Mouse (Mus musculus) midbrain, embryonic 11.5 days (tissue): ENCODE data around the gene Smad6. TPM values are rescaled to one million over a fixed set of nuclear protein-coding genes. Genes with fewer than 3 reads are reported as not detected.

Experiments used
- ATAC-seq: fragments of 200-750 bp; cut with Nextera tagmentation; 2 replicates; pipeline ENCODE4 v1.8.0; 2017; ENCODE audit warnings: moderate TSS enrichment, moderate library complexity; ENCODE audit not compliant: low FRiP score
- DNase-seq: peaks from one replicate; pipeline ENCODE4 v3.0.0; 2015; ENCODE audit warnings: low spot score; ENCODE audit errors: missing footprints
- H3K27ac ChIP-seq: fragments of 300-500 bp; sonication (generic); 2 replicates; pipeline ENCODE4 v1.5.1; 2014; ENCODE audit warnings: low read depth, low read length
- H3K27me3 ChIP-seq: fragments of 300-500 bp; sonication (generic); 2 replicates; pipeline ENCODE4 v1.6.1; 2014; ENCODE audit warnings: mild to moderate bottlenecking, low read length, moderate library complexity, mixed read lengths; ENCODE audit not compliant: control insufficient read depth, insufficient read depth
- H3K36me3 ChIP-seq: fragments of 300-500 bp; sonication (generic); 2 replicates; pipeline ENCODE4 v1.6.1; 2014; ENCODE audit warnings: mild to moderate bottlenecking, low read length, moderate library complexity, mixed read lengths; ENCODE audit not compliant: control insufficient read depth, insufficient read depth
- H3K4me1 ChIP-seq: fragments of 300-500 bp; sonication (generic); 2 replicates; pipeline ENCODE4 v1.6.1; 2014; ENCODE audit warnings: low read length; ENCODE audit not compliant: control insufficient read depth, insufficient read depth
- H3K4me2 ChIP-seq: fragments of 300-500 bp; sonication (generic); 2 replicates; pipeline ENCODE4 v1.6.1; 2014; ENCODE audit warnings: mild to moderate bottlenecking, moderate library complexity
- H3K4me3 ChIP-seq: fragments of 300-500 bp; sonication (generic); 2 replicates; pipeline ENCODE4 v1.5.1; 2014; ENCODE audit warnings: low read depth, low read length
- H3K9ac ChIP-seq: fragments of 300-500 bp; sonication (generic); 2 replicates; pipeline ENCODE4 v1.6.1; 2014; ENCODE audit warnings: low read length
- H3K9me3 ChIP-seq: fragments of 300-500 bp; sonication (generic); 2 replicates; pipeline ENCODE4 v1.6.1; 2016; ENCODE audit warnings: low read length; ENCODE audit not compliant: control insufficient read depth
- WGBS: fragments of 180-500 bp; shearing (Covaris S2); extraction: QIAGEN DNeasy Blood & Tissue Kit; methylation state at CpG from one replicate; pipeline ENCODE4 v1.1.7; 2014; 5-methylcytosine and 5-hydroxymethylcytosine counted together
- polyA plus RNA-seq: library from polyadenylated mRNA; unstranded; fragments of >200 nt; fragmentation: Nextera tagmentation; extraction: Ambion mirVana; gene quantifications from 2 replicates; pipeline ENCODE4 v1.2.1, GENCODE M21; 2014

Gene Smad6
- polyA plus RNA-seq, 1 experiment from 2014 or later = 4.0 TPM

DNA sequence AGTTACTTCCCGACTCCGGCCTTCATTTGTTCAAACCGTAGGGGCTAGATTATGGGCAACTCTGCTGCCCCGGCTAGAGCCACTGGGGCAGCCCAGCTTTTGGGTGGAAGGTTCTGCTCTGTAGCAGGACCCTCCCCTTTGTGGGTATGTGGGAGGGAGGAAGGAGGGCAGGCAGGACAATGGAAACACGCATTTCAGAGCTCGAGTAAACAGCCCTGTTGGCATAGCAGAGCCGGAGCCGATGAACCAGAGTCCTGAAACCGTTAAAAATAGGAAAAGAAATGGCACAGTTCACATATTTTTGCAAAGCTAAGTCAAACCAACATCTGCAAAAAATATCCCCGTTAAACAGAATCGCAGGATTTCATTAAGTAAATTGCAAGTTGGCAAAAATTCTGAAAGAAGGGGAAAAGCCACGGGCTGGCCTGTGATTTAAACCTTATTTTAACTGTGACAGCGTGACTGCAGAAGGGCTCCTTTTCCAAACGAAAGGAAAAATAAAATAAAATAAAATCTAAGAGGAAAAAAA, 48.1 kb downstream of the Smad6 start:
- H3K9ac ChIP-seq = peak overlapping the region; percentile 16; the same call in 1 of the 2 replicates
- peaks cover 11% of the 10 kb centered on the region for H3K4me1 ChIP-seq
- H3K36me3 ChIP-seq = no peaks in the 10 kb centered on the region
- ATAC-seq (no peak), DNase-seq (no peak)
- no peaks in the 10 kb centered on the region for H3K9me3 ChIP-seq
- H3K4me2 ChIP-seq = no peak overlapping the region
- no peaks in the 10 kb centered on the region for H3K27me3 ChIP-seq
- no peak overlapping the region for H3K4me3 ChIP-seq
- 50% methylated on average over 14 of the region's 14 CpGs for WGBS
- no peak overlapping the region for H3K27ac ChIP-seq

DNA sequence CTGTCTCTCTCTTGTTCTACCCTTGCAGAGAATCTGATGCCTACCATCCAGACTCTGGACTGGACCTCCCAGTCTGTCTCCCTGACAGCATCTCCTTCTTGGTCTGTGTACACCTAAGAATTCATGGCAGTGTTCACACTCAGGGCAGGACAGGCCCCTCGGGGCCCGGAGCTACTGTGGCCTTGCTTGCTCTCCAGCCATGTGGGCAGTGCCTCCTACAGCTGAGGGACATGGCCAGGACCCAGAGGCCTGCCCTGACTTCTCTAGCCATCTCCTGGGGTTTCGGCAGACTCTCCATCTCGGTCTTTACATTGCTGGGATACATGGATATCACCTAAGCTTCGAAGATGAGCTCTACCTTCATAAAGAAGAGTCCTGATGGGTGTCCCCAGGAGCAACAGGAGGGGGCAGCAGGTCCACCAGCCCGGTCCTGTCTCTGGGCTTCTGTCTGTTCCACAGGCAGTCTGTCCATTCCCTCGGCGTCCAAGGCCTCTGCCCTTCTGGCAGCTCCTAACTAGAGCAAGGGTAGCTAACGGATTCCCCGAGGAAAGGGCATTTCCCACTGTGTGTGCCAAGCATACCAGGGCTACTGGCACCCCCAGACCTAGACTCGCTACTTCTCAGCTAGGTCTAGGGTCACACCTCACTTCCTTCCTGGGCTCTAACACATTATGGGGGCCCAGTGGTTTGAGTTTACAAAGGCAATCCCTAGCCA, 49.1 kb downstream of the Smad6 start:
- 93% methylated on average over 11 of the region's 11 CpGs for WGBS
- H3K9me3 ChIP-seq = no peaks in the 10 kb centered on the region
- no peaks in the 10 kb centered on the region for H3K27me3 ChIP-seq
- DNase-seq = no peak
- H3K4me1 ChIP-seq = peaks cover 11% of the 10 kb centered on the region
- no peak overlapping the region for H3K4me2 ChIP-seq
- no peak overlapping the region for H3K27ac ChIP-seq
- no peaks in the 10 kb centered on the region for H3K36me3 ChIP-seq
- H3K4me3 ChIP-seq = no peak overlapping the region
- H3K9ac ChIP-seq = no peak overlapping the region
- no peak for ATAC-seq

DNA sequence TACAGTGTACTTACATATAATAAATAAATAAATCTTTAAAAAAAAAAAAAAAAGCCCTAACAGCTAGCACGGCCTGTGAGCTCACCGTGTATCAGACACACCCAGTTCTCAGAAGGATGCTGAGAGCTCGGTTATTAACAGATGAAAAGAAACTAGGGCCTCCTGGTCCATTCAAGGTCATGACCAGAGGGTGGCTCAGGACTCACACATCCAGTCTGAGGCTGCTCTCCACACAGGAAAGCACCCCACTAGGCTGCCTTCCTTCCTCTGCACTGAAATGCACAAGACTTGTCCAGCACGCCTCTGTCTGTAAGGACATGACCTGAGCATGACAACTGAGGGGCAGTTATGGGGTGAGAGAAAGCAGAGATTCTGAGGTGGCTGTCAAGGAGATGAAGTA, 50.3 kb downstream of the Smad6 start:
- no peak for ATAC-seq
- Histone ChIP-seq H3K4me3 (no peak overlapping the region), H3K4me1 (peaks cover 11% of the 10 kb centered on the region), H3K27me3 (no peaks in the 10 kb centered on the region), H3K4me2 (no peak overlapping the region), H3K27ac (no peak overlapping the region), H3K9me3 (no peaks in the 10 kb centered on the region), H3K9ac (no peak overlapping the region), H3K36me3 (no peaks in the 10 kb centered on the region)
- 75% methylated on average over 4 of the region's 4 CpGs for WGBS
- no peak for DNase-seq

DNA sequence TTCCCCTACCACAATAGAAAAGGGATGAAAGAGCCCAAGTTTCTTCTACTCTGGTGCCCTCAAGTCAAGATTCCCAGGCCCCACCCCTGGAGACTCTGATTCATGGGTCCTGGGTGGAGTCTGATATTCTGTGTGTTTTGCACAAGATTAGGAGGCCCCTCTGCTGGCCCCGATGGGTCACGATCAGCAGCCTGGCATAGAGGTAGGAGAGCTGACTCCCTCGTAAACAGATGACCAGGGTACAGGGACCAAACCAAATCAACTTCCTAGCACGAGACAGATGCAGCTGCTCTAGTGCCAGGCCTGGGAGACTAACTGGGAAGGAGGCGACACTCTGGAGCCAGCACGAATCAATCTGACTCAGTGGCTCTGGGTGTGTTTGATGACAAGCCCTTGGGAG, 51.0 kb downstream of the Smad6 start:
- H3K27ac ChIP-seq = no peak overlapping the region
- no peak overlapping the region for H3K4me2 ChIP-seq
- 81% methylated on average over 6 of the region's 6 CpGs for WGBS
- DNase-seq (no peak), ATAC-seq (no peak)
- no peaks in the 10 kb centered on the region for H3K9me3 ChIP-seq
- no peaks in the 10 kb centered on the region for H3K36me3 ChIP-seq
- H3K4me1 ChIP-seq = peaks cover 6% of the 10 kb centered on the region; the same call in 1 of the 2 replicates
- H3K27me3 ChIP-seq = no peaks in the 10 kb centered on the region
- no peak overlapping the region for H3K4me3 ChIP-seq
- H3K9ac ChIP-seq = no peak overlapping the region

DNA sequence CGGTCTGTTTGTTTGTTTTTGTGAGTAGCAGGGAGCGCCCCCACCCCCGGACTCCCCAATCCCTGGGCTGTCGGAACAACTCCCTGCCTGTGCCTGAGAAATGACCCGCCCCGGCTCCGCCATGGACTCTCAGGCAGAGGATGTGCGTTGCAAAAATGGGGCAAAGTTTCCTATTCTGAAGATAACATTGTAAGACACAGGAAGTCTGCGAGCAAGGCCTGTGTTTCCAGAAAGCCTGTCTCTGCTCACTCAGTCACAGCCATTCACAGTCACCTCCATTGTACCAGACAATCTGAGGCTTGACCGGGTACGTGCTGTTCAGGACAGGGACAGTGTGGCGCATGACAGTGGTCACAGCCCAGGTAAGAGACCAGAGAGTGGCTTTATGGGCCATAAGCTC, 51.5 kb downstream of the Smad6 start:
- Histone ChIP-seq H3K36me3 (no peaks in the 10 kb centered on the region), H3K4me3 (no peak overlapping the region), H3K9ac (no peak overlapping the region), H3K27ac (no peak overlapping the region), H3K4me2 (no peak overlapping the region), H3K4me1 (peaks cover 10% of the 10 kb centered on the region), H3K9me3 (no peaks in the 10 kb centered on the region), H3K27me3 (no peaks in the 10 kb centered on the region)
- no peak for ATAC-seq
- DNase-seq = no peak
- 81% methylated on average over 12 of the region's 12 CpGs for WGBS

DNA sequence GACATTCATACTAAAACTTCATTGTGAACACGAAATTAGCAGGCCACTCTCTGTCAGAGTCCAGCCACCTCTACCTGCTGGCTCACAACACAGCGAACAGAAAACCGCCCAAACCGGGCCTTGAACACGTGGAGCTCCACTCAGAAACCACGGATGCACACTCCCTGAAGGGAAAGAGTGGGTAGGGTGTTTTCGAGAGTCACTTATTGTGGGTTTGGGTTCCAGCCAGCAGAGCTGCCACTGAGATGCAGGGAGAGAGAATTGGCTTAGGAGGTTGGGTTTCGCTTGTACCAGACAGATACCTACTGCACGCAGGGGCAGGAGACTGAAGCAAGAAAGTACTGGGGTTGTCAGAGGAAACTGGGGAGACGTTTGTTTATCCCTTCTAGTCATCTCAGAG, 52.4 kb downstream of the Smad6 start:
- WGBS = 88% methylated on average over 10 of the region's 10 CpGs
- H3K27me3 ChIP-seq = no peaks in the 10 kb centered on the region
- H3K9me3 ChIP-seq = no peaks in the 10 kb centered on the region
- no peak overlapping the region for H3K4me3 ChIP-seq
- peaks cover 9% of the 10 kb centered on the region for H3K4me1 ChIP-seq
- DNase-seq (no peak), ATAC-seq (no peak)
- H3K9ac ChIP-seq = no peak overlapping the region
- H3K36me3 ChIP-seq = no peaks in the 10 kb centered on the region
- no peak overlapping the region for H3K27ac ChIP-seq
- no peak overlapping the region for H3K4me2 ChIP-seq

DNA sequence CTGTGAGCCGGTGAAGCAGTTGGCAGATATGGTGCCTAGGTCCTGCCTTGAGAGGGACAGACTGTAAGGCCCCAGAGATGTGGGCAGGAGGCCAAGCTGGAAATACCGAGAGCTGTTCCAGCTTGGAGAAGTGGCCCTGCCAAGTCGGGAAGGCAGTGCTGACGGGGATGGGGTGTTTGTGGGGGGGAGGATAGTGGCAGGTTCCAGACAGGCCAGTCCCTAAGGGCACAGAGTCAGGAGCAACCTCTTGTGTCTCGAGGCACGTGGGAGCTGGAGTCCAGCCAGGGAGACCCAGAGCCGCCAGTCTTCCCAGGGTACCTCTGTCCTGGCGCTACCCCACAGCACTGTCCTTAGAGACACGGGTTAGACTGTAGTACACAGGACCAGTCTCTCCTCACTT, 53.3 kb downstream of the Smad6 start:
- Histone ChIP-seq H3K4me1 (peaks cover 6% of the 10 kb centered on the region), H3K27me3 (no peaks in the 10 kb centered on the region), H3K27ac (no peak overlapping the region), H3K4me3 (no peak overlapping the region), H3K9ac (no peak overlapping the region), H3K9me3 (no peaks in the 10 kb centered on the region), H3K36me3 (no peaks in the 10 kb centered on the region), H3K4me2 (no peak overlapping the region)
- DNase-seq = no peak
- WGBS = 88% methylated on average over 9 of the region's 9 CpGs
- ATAC-seq = no peak

DNA sequence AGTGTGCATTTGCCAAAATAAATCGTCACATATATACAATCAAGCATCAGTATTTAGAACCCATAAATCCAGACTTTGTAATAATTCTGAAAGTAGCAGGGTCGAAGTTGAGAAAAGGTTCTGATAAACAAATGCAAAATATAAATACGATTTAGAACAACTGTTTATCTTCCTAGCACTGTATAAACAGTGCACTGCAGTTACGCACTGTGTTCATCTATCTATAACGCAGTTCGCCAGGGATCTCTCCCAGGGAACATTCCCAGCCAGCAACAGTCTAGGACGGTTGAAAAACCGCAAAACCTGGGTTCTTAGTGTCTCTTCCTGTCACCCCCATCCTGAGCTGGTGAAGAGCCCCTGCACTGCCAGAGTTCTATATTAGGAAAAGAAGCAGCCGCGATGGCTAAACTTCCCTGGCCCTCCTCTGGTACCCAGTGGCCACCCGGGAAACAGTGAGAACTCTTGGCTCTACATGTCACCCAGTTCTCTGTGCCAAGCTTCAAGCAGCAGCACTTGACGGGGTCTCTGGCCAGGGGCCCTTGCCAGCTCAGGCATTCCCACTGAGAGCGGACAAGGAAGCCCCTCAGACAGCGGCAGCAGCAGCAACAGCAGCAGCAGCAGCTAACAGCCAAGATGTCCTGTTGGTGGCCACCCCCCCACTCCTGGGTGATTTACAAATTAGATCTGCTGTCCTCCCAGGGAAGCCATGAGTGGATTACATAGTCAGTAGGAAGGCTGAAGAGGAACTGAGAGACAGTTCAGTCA, 54.3 kb downstream of the Smad6 start:
- DNase-seq (no peak), ATAC-seq (no peak)
- no peak overlapping the region for H3K27ac ChIP-seq
- H3K4me2 ChIP-seq = no peak overlapping the region
- H3K4me1 ChIP-seq = peaks cover 5% of the 10 kb centered on the region
- H3K9me3 ChIP-seq = no peaks in the 10 kb centered on the region
- no peak overlapping the region for H3K4me3 ChIP-seq
- WGBS = 83% methylated on average over 14 of the region's 14 CpGs
- H3K36me3 ChIP-seq = no peaks in the 10 kb centered on the region
- H3K9ac ChIP-seq = no peak overlapping the region
- no peaks in the 10 kb centered on the region for H3K27me3 ChIP-seq

DNA sequence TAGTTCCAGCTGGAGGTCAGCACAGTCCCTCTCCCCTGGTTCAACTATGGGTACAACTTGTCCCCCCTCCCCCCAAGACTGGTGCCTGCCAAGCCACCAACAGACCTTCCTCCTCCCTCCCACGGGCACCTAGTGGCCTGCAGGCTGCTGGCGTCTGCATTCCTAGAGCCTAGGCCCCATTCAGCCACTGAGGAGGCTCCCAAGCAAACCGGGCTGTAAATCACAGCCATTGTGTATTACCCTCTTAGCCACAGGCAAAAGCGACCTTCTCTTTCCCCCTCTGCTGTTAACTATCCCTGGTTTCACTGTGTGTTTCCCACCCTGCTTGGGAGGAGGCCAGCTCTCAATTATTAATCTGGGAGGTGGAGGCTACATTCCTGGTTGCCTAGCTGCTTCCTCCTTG, 56.3 kb downstream of the Smad6 start:
- no peak for DNase-seq
- no peak for ATAC-seq
- WGBS = 19% methylated on average over 4 of the region's 4 CpGs
- no peak overlapping the region; the same call in 1 of the 2 replicates for H3K27ac ChIP-seq
- no peaks in the 10 kb centered on the region for H3K9me3 ChIP-seq
- no peak overlapping the region for H3K4me3 ChIP-seq
- H3K9ac ChIP-seq = no peak overlapping the region
- H3K4me1 ChIP-seq = peaks cover 12% of the 10 kb centered on the region
- no peak overlapping the region for H3K4me2 ChIP-seq
- H3K27me3 ChIP-seq = no peaks in the 10 kb centered on the region
- no peaks in the 10 kb centered on the region for H3K36me3 ChIP-seq
